Mouse (Mus musculus) monocyte, adult 5-6 weeks (primary cell): ENCODE measurements at regions not wholly inside any gene's neighbourhood (a gene's known extent, or its start where the extent isn't known, plus 50 kb on each side); places are given as distances from the start of the nearest gene placed in this dataset.

Source experiments
- ATAC-seq: fragments of 153-309, 156-312 bp; replicated peaks from 2 replicates; pipeline ENCODE4 v1.8.0; 2017; ENCODE audit warnings: mild to moderate bottlenecking; ENCODE audit not compliant: low TSS enrichment, insufficient number of reproducible peaks, severe bottlenecking, poor library complexity, low FRiP score

DNA sequence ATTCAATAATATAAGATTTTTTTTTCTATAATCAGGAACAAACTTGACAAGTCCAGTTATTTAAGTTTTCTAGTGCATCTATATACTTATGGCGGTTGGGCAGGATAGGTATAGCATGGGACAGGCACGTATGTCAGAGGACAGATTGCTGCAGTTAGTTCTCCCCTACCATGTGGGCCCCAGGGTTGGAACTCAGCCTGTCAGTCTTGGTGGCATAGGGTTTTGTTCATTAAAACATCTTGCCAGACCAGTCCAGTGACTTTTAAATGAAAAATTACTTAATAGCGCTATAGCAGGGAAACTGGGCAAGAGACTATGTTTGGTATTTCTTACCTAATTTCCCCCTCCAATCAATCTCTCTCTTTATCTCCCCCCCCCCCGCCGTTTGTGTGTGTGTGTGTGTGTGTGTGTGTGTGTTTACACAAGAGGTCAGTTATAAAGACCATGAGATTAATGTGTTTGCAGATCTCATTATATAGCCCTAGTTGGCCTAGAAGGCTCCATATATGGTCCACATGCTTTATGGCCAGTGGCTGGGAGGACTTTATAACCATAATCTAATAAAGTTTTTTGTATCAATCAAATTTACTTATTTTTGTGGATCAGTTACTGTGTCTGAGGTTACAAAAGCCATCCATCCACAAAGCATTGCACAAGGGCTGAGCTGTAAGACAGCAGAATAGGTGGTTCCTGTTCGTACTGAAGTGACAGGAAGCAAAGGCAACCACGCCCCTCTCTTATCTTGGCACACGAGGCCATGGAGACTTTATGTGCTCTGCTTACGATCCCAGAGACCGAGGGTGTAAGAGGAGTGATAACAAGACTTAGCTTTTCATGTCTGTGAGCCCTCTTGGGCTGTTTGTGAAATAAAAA, 208.5 kb upstream of the Pfn2 start:
- ATAC-seq = no peak

DNA sequence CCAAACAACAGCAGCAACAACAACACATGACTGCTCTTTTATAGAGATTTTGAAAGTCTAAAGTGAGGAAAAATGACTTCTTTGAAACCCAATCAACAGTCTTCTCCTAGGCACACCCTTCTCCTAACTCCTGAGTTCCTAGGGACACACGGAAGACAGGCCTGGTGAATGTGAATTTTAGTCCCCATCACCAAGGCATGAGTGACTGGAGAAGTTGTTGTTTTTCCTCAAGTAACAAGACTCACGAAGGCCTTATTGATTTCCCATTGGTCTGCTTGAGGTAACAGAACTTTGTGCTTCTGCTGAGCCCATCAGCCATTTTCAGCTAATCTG, 209.2 kb upstream of the Pfn2 start:
- no peak for ATAC-seq

DNA sequence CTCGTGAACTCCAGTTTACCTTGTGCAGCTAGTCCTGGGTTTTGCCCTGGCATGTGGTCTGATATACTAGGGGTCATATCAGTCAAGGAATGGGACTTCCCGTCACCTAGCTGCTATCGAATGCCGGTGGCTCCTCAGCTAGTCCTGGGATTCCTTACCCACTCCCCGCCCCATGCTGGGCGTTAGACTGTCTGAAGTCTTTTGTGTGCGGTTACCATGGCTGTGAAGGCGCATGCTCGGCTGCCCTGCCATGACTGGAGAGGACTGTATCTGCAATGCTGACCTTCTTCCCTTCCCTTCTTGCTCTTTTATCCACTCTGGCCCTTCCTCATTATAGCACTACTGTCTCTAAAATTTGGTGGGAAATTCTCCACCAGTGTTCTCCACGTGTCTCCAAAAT, 210.3 kb upstream of the Pfn2 start:
- no peak for ATAC-seq

DNA sequence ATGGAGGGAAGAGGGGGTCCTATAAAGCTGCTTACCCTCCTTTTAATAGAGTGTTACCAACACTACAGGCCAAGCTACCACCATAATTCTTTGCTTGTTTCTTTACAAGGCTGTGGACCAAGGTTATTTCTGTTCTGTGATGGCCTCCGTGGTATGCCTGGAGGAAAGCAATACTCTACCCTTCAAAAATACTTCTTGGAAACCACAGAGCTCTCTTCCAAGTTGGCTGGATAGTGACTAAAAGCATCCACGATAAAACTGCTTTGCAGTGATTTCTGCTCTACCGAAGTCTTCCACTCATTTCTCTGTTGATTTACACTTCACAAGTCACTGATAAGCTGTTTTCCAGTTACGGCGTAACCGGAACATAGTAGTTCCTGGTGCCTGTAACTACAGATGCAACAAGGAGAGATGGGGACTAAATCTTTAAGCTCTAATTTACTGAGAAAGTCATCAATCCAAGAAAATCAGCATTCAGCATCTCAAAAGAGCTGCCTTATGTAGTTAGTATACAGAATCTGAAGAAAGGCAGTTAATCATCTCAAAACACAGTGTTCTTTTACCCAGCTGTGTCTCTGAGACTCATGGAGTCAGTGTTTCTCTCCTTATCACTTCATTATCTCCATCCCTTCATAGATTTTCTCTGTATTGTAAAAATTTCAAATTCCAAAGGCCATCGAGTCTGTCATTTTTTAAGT, 216.1 kb upstream of the Pfn2 start:
- ATAC-seq = no peak

DNA sequence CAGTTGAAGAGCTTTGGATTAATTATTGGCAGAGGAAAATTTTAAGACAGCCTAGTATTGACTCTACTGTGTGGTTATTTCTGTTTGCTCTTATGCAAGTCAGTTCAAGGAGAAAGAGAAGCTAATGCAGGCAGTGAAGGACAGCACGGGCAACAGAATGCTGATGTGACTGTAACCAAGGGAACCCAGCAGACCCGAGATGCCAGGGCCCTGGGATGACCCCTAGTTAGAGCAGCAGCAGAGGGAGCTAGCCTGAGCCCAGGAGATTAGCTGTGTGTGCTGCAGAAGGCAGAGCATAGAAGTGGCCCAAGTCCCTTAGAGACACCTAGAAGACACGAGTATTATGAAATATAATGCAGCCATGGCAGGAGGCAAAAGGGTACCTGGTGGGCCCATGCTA, 223.7 kb upstream of the Pfn2 start:
- ATAC-seq = no peak

DNA sequence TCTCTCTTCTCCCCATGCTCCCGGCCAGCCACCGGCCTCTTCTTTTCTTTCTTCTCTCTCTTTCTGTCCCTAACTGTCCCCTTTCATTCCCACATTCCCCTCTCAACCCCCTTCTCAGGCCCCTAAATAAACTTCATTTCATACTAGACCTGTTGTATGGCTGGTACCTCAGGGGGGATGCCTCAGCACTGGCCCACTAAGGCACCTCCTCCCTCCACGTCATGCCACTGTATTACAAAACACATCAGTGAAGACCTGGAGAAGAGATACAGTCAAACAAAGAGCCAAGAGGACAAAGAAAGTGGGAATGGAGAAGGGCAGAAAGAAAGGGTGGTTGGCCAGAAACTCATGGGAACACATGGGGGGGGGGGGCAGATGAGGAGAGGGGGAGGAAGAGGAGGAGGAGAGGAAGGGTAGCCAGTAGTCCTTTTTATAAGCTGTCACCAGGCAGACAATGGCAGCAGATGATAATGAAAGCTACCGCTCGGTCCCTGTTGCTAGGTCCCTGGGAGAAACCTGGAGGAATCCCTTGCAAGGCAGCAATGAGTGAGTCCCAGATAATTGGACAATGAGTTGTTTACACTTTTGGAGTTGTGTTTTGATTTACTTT, 224.5 kb upstream of the Pfn2 start:
- ATAC-seq = no peak

DNA sequence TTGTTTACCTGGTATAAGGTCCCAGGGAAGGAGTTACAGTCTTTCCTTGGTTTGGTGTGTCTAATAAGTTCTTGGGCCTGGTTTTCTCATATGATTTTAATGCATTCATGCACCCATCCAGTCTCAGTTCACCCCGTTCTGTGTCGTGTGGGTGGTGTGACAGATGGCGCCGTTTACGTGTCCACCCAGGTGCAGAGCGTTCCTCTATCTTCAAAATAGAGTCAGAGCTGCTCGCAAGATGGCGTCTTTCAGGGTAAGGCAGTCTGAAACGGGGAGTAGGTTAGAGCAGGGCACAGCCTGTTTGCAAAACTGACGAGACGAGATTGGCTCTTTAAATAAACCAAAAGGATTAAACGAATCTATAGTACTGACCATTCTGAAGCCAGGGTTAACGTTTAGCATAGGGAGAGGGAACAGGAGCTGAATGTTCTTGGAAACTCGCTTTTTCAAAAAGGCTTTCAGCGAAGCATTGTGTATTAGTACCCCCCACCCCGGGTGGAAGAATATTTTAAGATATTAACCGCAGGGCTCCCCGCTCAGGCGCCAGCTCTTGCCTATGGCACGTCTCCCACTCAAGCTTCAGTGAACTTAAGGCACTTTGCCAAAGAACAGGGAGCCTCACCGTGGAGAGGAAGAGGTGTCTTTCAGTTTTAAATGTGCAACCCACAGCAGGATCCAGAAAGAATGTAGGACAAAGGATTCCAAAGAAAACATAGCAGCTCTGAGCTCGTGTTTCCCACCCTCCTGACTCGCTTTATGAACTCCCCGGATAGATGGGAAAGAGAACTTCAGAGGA, 241.7 kb upstream of the Pfn2 start:
- ATAC-seq = no peak

DNA sequence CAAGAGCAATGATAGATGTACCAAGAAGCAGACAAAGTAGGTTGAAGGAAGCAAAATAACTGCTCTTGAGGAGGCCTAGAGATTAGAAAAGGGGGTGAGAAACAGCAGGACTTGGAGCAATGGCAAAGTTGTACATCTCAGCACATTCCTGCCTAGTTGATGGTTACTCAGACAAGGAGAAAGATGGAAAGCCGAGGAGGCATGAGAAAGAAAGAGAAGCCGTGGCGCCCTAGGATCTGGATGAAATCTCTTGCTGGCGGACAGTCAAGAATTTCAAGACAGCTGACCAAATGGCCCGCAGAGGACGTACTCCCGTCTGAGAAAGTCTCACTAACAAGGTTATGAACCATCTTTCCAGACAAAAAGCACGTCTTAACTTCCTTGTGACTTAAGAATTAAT, 242.5 kb upstream of the Pfn2 start:
- ATAC-seq = no peak

DNA sequence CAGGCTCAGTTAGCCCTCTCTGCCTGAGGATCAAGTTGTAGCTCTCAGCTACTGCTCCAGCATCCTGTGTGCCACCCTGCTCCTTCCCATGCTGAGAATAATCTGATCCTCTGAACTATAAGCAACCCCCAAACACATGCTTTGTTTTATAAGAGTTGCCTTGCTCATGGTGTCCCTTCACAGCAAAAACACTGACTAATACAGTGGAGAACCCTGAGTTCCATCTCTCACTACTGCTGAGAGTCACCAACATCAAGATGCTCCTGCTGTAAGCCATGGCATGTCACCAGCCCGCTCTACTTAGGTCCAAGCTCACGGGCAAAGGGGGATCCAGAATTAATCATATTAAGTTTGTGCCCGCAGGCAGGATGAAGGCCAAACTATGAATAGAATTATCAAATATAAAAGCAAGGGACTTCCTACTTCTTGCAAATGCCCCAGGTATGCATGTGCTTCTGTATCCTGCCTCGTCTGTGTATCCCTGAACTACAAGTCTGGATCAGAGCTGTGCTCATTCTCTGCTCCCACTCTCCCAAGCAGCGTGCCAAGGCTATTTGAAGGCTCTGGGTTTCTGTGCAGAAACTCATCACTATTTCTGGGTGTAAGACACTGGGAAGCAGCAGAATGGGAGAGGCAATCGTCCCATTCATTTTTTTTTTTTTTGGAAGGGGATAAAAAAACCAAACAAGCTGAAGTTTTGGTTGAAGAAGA, 243.7 kb upstream of the Pfn2 start:
- no peak for ATAC-seq

DNA sequence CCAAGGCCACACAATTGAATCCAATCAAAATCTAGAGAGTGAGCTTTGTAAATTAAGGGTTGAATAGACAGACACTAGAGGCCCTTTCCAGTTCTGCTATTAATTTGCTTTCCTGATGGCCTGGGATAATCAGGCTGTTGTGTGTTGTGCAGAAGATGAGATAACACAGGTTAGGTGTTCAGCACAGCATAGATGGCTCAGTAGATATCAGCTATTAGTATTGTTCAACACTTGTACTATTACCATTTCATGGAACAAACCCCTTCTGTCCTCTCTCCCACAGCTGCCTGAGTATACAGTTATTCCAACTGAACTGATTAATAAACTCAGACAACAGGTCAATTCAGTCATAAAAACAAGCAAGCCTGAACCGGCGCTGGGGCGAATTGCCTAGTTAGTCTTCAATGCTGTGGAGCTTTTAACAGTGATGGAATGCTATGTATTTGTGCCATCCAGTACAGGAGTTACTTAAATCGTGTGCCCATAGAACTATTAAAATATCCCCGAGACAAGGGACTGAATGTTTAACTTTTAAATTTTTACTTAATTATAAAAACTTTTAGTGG, 263.1 kb upstream of the Pfn2 start:
- no peak for ATAC-seq

DNA sequence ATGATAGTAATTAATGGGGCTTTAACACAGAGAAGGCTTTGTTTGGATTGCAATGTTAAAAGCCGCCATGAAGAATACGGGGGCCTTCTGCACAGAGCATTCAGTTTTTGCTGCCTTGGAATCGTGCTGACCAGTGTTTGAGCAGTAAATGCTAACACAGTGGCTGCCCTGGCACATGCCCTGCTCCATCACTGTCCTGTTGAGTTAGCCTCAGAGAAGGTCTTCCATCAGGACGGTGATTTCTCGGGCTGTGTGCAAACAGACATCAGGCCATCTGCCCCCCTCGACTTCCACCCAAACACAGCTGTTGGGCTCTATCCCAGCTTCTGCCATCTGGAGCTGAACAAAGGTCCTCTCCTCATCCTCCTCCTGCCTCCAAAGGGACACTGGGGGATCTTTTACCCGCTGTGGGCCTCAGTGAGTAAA, 264.6 kb upstream of the Pfn2 start:
- ATAC-seq = no peak

DNA sequence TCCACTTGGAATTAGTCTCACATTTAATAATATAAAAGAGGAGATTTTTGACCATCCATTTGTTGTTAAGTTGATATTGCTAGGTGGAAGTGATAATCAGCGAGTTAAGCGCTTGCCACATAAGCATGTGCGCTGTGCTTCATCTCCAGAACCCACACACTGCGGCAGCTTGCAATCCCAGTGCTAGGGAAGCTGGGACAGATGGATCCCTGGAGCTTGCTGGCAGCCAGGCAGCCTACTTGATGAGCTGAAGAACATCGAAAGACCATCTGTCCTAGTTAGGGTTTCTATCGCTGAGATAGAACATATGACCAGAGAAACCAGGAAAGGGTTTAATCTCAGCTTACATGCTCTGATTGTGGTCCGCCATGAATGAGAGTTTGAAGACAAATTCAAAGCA, 266.1 kb upstream of the Pfn2 start:
- no peak for ATAC-seq

DNA sequence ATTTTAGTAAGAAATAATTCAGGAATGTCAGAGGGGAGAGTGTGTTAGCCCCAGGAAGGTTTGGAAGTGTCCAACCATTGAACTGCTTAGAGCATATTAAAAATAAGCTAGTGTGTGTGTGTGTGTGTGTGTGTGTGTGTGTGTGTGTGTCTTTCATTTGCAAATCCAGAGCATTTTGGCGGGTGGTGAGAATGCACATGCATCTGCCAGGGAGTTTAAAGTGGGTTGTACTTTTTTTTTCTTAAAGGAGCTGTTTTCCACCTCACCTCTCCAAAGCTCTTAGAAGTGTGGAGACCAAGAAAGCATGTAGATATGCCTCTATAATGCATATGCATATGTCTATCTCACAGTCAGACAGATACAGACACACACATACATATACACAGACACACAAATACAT, 267.6 kb upstream of the Pfn2 start:
- no peak for ATAC-seq

DNA sequence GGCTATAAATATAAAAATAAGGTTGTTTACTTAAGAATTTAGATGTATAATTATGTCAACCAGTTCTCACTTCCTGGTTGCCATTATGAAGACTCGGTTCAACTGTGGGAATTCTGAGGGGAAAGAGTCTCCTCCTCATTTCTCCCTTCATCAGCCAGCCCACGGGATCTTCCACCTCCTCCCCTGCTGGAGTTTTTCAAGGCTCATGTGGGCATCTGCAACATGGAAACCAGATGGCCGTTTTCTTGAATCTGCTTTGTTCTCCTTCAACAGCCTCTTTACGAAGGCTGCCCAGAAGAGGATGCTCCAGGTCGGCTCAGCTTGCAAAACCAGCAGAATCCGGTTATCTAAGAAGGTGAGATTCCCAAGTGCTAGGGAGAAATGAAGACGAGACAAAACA, 269.0 kb upstream of the Pfn2 start:
- ATAC-seq = no peak

DNA sequence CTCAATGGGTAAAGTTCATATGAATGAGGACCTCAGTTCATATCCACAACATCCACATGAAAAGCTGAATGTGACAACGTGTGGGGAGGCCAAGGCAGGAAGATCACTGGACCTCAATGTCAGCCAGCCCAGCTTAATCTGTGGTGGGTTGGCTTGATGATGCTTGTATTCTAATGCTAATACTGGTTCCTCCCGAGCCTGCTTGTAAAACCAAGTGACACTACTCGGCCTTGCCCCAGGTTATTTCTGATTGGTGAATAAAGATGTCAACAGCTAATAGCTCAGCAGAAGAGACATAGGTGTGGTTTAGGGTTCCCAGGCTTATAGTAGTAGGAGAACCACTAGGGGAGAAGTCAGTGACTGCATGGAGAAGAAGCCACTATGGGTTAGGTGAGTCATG, 272.2 kb upstream of the Pfn2 start:
- ATAC-seq = no peak

DNA sequence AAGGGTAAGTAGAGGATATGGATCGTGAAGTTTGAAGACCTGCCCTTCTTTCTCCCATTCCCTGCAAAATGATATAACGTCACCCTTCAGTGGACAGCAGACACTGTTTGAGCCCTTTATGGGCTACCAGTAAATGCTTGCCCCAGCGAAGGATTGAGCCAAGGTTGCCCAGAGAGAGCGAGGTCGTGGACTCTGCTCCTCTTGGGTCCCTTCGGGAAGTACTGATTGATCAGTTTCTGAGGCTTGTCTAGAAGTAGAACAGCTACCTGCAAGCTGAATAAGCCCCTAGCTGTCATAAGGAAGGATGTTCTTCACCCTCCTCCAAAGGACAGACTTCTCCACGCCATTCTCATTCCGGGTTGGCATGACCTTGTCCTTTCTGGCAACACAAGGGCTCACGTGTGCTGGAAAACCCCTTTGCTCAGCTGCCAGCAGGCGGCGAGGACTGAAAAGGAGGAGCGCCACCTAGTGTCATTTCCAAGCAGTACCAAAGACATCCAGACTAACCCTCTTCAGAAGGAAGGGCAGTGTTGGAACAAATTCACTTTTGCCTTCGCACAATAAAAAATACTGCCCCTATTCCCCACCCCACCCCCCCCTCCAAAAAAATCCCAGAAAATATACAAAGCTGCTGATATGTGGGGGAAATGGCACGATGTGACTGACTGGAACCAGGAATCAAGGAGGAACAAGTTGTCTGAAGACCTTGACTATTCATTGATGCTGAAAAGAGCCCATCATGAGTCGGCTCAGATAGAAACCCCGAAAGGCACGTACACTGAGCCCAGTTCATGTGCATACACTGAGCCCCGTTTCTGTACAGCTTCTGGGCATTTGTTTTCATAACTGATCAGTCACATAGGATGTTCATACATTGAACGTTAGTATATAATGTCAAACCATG, 274.8 kb upstream of the Pfn2 start:
- ATAC-seq = 0 out of 2 replicates have a peak, but pooled peaks have one; percentile 40

DNA sequence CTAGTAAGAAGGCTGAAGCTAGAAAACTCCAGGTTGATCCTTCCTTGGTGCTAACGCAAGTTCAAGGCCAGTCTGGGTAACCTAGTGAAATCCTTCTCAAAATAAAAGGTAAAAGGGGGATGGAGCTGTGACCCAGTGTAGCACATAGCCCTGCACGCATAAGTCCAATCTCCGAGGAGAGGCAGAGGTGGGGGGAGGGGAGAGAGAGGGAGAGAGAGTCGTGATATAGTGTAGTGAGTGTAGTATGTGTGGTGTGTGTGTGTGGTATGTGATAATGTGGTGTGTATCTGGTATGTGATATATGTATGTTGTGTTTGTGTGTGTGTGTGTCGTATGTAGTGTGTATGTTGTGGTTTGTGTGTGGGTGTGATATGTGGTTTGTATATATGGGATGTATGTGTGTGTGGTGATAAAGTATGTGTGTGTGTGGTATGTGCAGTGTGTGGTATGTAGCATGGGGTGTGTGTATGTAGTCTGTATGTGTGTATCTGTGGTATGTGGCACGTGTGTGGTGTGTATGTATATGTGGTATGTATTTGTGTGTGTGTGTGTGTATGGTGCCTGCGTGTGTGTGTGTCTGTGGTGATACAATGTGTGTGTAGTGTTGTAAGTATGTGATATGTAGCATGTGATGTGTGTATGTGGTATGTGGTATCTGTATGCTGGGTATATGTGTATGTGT, 275.7 kb upstream of the Pfn2 start:
- ATAC-seq = no peak
